20 mouse cellular contexts compared by ENCODE assay signal in genomic region chr4:76045650-76046049, GRCm38 (mm10).
"Had no signal": no experiment of that assay in that cellular context is flagged by ENCODE, and none has a peak within 500 bp of the region (broad histone marks: within the 10 kb centered on the region; RNA-seq: fewer than 3 reads in every experiment).

No protein-coding gene starts in this region.

- ATAC-seq: liver, postnatal 0 days; midbrain, embryonic 16.5 days had no signal

- DNase-seq: liver, postnatal 0 days; lung, embryonic 14.5 days; lung, postnatal 10 days; lung, postnatal 4 days; midbrain, embryonic 14.5 days; retina, postnatal 1 day; right cerebral cortex, adult 18-20 months; right cerebral cortex, postnatal 25 days; right cerebral cortex, postnatal 4 days; spleen, adult 18-20 months; thymus, adult 2 months; thymus, postnatal 25 days; thymus, postnatal 4 days had no signal

- H3K27ac ChIP-seq: liver, embryonic 15.5 days; midbrain, embryonic 10.5 days; midbrain, embryonic 12.5 days; neural tube, embryonic 13.5 days; neural tube, embryonic 15.5 days had no signal

- H3K4me1 ChIP-seq: liver, embryonic 15.5 days; neural tube, embryonic 13.5 days; neural tube, embryonic 15.5 days had no signal

- H3K27me3 ChIP-seq: liver, embryonic 15.5 days; midbrain, embryonic 12.5 days; neural tube, embryonic 13.5 days; neural tube, embryonic 15.5 days had no signal

- H3K4me2 ChIP-seq: liver, embryonic 15.5 days; lung, embryonic 14.5 days; midbrain, embryonic 12.5 days; neural tube, embryonic 13.5 days; neural tube, embryonic 15.5 days had no signal

- H3K36me3 ChIP-seq: liver, embryonic 15.5 days; midbrain, embryonic 10.5 days; midbrain, embryonic 12.5 days had no signal

- H3K9ac ChIP-seq: liver, embryonic 15.5 days; liver, postnatal 0 days; lung, embryonic 14.5 days; midbrain, embryonic 12.5 days; neural tube, embryonic 13.5 days; neural tube, embryonic 15.5 days had no signal

- H3K4me3 ChIP-seq: liver, embryonic 15.5 days; midbrain, embryonic 10.5 days; midbrain, embryonic 12.5 days; myocyte; neural tube, embryonic 13.5 days; neural tube, embryonic 15.5 days had no signal

- H3K9me3 ChIP-seq: liver, embryonic 15.5 days; midbrain, embryonic 10.5 days; midbrain, embryonic 12.5 days; neural tube, embryonic 13.5 days; neural tube, embryonic 15.5 days had no signal
